Mouse (Mus musculus) T-helper 17 cell (primary cell): Measurements from ENCODE around the gene Eif2s3x.
"Not testable (repeated sequence)": the region's sequence is repeated elsewhere in the genome, so short reads cannot be mapped to it uniquely, and the experiment has no call there.

ENCODE experiments used
- in situ Hi-C, 2 experiments: fragments of 300-600 bp; cut with MboI, MseI; formaldehyde crosslinking; loops; 1 replicate in 1 of 2; 2 replicates in 1 of 2; pipeline ENCODE4 v1.15.1; 2025; ENCODE audit warnings: high pct_unique_total_duplicates in 2 of 2

Gene Eif2s3x

DNA sequence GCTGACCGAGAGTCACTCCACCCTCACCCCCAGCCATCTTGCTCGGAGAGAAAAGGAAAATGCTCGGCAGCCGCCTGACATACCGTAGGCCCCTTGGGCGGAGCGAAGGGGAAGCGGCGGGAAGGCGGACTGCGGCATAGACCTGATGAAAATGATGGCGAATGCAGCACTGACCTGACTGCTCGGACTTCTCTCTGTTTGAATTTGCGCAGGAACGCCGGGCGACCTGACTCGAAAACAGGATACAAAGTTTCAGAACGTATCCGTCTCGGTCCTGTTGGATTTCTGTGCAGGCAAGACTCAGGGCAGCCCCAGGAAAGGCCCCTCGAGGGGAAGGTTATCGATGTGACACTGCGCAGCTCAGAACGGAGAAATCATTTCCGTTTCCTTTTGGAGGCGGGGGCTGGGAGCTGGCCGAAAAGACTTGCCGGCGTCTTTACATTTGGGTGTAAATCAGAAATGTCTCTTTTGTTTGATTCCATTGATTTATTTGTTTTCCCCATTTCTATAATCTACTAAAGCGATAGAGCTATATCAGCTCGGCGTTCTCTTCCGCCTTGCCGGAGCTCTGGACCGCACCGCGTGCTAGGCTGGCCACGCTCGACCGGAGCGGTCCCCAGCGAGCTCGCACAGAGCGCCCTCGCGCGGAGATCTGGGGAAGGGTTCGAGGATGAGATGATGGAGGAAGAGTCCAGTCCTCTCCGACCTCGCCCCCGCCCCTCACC, at the start of gene Eif2s3x:
Gene Eif2s3x (minus strand): TSS at position 266 of the 725 bp plus-strand sequence.
- in situ Hi-C loops: no loop called here

DNA sequence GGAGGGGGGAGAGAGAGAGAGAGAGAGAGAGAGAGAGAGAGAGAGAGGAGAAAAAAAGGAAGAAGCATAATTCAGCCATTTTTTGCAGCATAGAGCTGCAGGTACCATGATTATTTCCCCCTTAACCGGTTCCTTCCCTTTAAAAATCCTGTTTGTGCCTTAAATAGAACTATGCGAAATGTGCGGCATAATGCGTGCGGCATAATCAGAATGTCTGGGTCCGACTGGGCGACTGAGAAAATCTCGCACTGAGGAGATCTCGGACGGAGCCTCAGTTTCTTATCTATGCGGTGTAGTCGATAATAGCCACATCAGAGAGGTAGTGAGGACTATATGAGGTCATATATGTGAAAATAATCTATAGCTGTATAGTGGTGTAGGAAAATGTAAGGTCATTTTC, 22.9 kb upstream of the Eif2s3x start:
- in situ Hi-C loops: no loop called here

DNA sequence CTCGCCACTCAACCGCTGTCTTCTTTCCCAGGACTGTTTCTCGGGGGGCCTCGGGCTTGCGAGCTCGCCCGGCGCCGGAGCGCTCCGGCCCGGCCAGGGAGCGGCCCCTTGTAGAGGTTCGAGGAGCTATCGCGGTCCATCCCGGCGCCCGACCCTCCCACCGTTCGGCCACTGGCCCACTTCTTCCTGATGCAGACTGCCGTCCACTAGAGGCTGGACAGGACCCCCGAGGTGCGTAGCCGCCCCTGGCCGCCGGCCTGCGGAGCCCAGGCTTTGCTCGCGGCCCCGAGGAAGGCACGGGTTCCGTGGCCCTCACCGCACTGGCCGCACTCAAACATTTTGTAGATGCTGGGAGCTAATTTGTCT, 22.5 kb upstream of the Eif2s3x start:
- in situ Hi-C loops: no loop called here

DNA sequence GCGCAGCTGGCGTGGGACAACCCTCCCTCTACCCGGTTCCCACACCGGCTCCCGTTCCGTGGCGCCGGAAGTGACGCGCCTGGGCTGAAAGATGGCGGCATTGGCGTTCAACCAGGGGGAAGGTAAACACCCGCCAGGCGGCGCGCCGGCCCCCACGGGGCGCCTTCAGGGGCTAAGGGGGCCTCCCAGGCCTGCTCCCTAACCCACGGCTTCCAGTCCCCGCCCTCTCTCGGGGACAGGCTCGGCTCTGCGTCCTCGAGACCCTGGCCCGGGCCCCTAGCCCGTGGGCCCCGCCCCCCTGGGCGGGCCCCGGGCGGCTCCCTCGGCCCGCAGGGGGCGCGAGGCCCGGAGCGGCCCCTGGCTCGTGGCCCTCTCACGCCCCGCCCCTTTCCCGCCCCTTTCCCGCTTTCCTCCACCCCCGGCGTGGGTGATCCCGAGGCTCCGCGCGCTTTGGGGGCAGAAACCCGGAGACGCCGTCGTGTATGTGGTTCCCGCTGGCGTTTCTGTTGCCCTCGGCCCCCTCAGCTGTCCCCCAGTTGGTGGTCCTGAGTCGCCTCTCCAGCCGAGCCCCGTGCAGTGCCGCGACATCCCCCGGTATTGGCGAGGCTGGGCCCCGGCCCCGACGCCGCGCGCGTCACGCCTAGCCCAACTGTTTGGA, 22.0 kb upstream of the Eif2s3x start, which contains the start of gene Klhl15:
Gene Klhl15 (plus strand): TSS at position 68 of the 658 bp plus-strand sequence.
- in situ Hi-C loops: no loop called here

DNA sequence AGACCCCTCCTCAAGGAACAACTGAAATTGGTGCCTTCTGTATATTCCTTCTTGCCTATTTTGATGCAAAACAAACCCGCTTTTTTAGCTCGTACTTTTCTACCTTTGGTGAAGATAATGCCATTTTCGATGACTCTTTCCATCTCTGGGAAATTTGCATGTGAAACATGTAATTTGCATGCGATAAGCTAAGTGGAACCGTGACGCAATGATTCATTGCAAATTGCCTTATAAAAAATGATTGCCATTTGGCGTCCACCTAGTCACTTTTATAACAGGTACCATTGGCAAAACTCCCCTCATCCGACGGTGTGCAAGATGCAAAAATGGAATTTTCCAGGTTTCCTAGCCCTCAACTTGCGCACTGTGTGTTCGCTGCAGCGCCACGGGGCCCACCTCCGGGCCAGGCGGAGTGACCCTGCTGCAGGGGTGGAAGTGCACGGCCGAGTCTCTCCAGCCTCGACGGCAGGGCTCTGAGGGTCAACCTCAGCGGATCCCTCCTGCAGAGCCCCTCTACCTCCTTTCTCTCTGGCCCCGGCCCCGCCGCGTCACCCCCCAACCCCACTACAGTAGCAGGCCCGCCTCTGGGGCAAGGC, 21.4 kb upstream of the Eif2s3x start:
- in situ Hi-C loops: no loop called here

DNA sequence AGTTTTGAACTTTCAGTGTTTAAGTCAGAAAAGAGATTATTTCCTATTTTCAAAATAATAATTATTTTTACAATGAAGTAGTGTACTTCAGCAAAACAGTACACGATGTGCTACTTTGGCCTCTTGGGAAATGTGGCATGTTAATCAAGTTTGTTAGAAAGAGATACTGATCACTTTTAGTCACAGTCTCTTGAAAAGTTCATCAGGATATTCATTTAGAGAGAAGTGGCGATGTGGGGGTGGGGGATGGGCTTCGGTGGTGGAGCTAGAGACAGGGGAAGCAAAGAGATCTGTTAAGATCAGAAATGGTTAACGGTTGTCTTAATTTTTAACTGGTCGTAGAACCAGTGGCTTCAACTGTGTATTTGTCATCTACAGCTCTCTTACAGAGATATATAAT, 20.8 kb upstream of the Eif2s3x start:
- in situ Hi-C loops: no loop called here

DNA sequence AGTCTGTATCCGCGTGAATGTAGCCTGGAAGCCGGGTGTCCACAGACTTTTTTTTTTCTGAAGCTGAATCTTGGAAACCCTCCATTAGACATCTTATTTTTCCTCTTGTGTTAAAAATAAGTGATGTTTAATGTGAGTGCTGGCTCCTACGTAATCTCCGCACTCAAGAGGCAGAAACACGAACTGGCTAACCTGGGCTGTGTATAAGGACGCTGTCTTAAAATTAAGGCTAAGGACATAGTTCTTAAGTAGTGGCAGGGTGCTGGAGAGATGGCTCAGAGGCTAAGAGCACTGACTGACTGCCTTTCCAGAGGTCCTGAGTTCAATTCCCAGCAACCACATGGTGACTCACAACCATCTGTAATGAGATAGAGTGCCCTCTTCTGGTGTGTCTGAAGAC, 722 bp upstream of the Eif2s3x start:
- in situ Hi-C loops: no loop called here

DNA sequence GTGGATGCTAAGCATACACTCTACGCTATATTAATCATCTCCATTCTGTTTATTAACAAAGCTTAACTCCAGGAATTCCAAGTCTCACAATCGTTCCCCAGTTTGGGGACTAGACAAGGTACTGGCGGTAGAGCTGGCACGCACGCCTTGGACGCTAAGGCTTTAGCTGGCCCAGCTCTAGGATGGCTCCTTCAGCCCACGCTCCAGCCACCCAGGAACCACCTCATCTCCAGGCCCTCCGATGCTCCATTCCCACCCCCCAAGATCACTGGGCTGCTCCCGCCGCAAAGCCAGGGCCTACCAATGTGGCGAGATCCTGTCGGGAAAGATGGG, 432 bp downstream of the Eif2s3x start:
- in situ Hi-C loops: no loop called here

DNA sequence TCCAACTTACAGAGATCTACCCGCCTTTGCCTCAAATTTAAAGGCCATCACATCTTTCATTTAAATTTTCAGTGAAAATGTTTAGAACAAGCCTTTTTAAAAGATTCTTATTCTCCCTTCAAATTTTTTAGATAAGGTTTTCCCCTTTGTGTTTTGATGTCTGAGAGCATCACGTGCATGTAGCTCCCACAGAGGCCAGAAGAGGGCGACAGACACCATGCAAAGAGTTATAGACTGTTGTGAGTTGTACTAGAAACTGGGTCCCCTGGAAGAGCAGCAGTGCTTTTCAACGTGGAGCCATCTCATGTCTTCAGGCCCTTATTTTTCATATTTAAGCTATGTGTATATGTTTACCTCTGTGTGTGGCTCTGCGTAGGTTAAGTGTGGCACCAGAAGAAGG, 14.9 kb downstream of the Eif2s3x start:
- in situ Hi-C loops: no loop called here

DNA sequence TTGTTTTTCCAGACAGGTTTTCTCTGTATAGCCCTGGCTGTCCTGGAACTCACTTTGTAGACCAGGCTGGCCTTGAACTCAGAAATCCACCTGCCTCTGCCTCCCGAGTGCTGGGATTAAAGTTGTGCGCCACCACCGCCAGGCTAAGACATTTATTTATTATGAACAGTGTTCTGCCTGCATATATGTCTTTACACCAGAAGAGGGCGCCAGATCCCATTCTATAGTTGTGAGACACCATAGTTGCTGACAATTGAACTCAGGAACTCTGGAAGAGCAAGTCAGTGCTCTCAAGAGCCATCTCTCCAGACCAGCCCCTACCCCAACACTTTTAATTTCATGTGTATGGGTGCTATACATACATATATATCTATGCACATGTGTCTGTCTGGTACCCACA, 18.8 kb downstream of the Eif2s3x start:
- in situ Hi-C loops: not testable (repeated sequence)

DNA sequence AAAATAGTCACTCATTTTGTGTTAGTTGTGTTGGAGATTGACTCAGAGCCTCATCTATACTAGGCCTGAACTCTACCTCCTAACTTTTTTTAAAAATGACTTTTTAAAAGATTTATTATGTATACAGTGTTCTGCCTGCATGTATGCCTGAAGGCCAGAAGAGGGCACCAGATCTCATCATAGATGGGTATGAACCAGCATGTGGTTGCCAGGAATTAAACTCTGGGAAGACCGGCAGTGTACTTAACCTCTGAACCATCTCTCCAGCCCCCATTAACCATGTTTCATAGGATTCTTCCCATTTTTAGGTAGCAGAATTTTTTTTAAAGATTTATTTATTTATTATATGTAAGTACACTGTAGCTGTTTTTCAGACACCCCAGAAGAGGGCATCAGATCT, 27.5 kb downstream of the Eif2s3x start:
- in situ Hi-C loops: no loop called here

DNA sequence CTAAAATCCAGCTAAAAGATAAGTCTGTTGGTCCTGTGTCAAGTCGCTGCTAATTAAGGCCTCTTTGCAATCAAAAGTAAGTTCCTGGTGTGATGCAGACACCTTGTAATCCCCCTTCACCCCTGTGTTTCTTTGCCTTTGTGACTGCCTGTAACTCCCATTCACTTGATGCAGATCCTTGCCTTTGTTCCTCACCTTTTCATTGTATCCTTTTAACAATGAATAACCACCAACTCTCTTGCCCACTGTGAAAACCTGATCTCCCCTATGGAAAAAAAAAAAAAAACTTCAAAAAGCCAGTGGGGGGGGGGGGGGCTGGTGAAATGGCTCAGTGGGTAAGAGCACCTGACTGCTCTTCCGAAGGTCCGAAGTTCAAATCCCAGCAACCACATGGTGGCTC, 28.8 kb downstream of the Eif2s3x start:
- in situ Hi-C loops: no loop called here

DNA sequence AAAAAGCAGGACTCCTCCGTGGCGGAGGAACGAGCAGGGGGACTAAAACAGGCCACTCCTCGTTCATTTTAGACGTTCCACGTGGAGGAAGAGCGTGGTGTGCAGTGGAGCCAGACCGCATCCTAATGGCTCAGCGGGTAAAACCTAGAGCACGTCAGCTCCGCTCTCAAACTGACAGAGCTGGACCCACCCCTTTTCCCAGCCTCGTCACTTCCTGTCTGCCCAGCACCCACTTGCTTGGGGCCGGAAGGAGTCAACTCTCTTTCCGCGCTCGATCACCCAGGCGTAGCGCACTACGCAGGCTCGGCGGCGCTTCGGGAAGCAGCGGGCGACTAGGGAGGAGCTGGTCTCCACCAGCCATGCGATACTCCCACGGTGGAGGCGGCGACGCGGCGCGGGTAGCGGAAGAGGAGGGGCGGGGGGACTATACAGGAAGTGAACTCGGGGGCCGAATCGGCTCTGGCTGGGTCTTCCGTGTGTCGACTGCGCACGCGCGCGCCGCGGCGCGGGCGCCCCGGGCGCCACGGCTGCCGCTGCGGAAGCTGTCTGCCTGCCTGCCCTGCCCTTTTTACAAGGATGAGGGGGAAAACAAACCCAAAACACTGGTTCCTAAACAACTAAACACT, 34.8 kb downstream of the Eif2s3x start:
- in situ Hi-C loops: no loop called here

DNA sequence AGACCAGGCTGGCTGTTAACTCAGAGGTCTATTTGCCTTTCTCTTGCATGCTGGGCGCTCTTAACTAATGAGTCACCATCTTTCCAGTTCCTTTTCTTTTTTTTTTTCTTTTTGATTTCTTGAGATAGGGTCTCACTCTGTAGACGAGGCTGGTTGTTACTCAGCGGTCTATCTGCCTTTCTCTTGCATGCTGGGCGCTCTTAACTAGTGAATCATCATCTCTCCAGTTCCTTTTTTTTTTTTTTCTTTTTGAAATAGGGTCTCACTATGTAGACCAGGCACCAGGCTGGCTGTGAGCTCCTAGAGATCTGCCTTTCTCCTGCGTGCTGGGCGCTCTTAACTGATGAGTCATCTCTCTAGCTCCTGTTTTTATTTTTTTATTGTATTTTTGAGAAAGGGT, 43.3 kb downstream of the Eif2s3x start:
- in situ Hi-C loops: no loop called here

DNA sequence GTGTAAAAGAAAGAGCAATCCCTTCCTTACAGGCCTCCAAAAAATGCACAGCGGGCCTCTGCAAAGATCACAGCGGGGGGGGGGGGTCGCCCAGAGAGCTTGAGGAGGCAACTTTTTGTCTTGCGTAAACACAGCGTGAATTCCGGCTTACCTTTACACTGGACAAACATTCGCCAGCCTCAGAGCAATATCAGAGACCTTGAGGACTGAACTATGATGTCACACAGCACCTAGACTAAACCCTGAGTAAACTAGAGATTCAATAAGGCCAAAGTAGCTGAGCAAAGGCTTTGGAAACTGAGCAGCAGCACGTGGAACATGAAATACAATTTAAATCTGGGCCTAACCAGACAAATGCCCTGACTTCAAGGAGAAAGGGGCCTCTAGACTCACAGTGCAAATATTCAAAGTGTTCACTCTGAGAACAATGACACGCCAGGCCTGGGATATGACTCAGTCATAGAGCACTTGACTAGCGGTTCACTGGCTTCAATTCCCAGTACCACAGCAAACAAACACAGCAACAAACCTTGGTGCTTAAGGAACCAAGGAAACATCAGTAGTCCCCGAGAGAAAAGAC, 60.3 kb downstream of the Eif2s3x start:
- in situ Hi-C loops: no loop called here

DNA sequence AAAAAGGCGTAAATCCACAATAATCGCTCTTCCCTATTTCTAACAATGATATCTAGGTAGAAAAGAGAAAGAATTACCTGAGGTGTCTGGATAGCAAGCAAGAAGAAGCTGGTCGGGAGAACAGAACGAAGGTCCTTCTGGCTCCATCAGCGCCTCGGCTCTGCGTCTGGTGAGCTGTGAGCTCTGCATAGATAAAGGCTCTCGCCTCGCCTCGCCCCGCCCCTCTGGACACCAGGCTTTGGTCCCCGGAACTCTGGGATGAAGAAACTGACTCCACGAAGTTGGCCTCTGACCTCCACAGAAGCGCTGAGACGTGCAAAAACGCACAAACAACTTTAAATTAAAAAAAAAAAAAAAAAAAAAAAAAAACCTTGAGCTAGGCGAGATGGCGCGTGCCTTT, 62.2 kb downstream of the Eif2s3x start:
- in situ Hi-C loops: no loop called here

DNA sequence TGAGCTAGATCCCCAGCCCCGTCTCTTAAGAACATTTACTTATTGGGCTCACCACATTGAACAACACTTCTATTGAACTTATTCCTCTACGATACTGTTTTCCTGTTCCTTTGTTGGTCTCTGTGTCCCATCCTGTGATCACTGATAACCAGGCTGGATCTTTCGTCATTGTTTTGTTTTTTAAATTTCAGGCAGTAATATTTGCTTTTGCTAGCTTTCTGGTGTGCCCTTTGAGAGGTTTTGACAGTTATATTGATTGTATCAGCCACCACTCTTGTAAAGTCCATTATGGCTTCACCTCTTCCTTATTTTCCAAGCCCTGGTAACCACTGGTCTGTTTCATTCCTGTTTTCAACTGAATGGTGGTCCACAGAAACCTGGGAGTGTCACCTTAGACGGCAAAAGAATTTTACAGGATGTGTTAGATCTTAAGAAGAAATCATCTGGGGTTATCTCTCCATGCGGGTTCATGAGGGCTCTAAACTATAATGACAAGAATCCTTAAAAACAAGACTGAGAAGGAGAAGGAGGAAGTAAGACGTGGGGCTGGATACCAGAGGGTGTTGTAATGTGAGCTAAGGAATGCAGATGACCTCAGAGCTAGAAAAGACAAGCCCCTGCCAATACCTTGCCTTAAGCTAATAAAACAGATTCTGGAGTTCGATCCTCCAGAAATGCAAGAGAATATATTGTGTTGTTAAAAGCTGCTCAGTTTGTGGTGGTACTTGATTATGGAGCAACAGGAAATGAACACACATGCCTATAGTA, 70.5 kb downstream of the Eif2s3x start:
- in situ Hi-C loops: loop anchor here in 1 of 2 experiments (10.0 kb wide), 1 partner anchor 503 kb away; no protein-coding TSS in a partner anchor

DNA sequence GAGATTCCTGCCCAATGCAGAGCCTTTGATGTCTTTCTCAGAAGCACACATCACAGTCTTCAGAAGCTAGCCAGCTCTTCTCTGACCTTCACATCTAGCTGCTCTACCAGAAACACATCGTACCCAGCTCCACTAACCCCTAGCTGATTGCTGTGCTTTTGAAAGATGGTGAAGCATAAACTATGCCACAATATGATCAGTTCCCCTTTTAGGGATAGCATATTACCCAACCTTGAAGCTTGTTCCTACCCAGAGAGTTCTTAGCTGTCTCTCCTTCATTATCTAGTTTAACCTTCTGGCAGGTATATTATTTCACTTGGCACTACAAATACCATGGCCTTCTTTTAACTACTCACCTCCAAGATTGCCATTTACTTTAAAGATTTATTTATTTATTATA, 72.6 kb downstream of the Eif2s3x start:
- in situ Hi-C loops: loop anchor here in 1 of 2 experiments (10.0 kb wide), 1 partner anchor 505 kb away; no protein-coding TSS in a partner anchor
